Mouse (Mus musculus) bone marrow macrophage, adult 2 months (primary cell): Measurements from ENCODE around the gene Anks1b. TPM values are rescaled to one million over a fixed set of nuclear protein-coding genes. Genes with fewer than 3 reads are reported as not detected.

Source experiments
- H3K27ac ChIP-seq: 2 replicates; pipeline ENCODE4 v1.5.1; 2012; ENCODE audit warnings: low read depth, low read length; ENCODE audit not compliant: insufficient read depth
- H3K4me1 ChIP-seq: 2 replicates; pipeline ENCODE4 v1.6.1; 2012; ENCODE audit warnings: low read length; ENCODE audit not compliant: control insufficient read depth, insufficient read depth
- H3K4me3 ChIP-seq: 2 replicates; pipeline ENCODE4 v1.5.1; 2012; ENCODE audit warnings: mild to moderate bottlenecking, low read length, moderate library complexity; ENCODE audit not compliant: insufficient read depth
- CTCF ChIP-seq: IDR thresholded peaks from 2 replicates; pipeline ENCODE4 v1.5.1; 2012; ENCODE audit warnings: low read depth, mild to moderate bottlenecking, low read length, moderate library complexity
- POLR2A ChIP-seq: IDR thresholded peaks from 2 replicates; pipeline ENCODE4 v1.6.1; 2012; ENCODE audit warnings: mild to moderate bottlenecking, low read depth, low read length, borderline replicate concordance
- polyA plus RNA-seq: library from polyadenylated mRNA; stranded (reverse); fragments of >200 nt; gene quantifications from 2 replicates; pipeline ENCODE4 v1.2.4, GENCODE M21; 2012; ENCODE audit not compliant: missing spikeins, insufficient read depth, insufficient read length

The Anks1b gene
- polyA plus RNA-seq, 1 experiment = not detected

- Histone ChIP-seq H3K27ac (no peak overlapping the region), H3K4me3 (no peak overlapping the region), H3K4me1 (no peaks in the 10 kb centered on the region)
- no peak for TF ChIP-seq CTCF
These were observed 898.3 kb downstream of the Anks1b start for GRCm38 (mm10) chr10:90771471-90772226.

- no peak overlapping the region for H3K27ac ChIP-seq
- H3K4me3 ChIP-seq = no peak overlapping the region
- TF ChIP-seq POLR2A = no peak
- no peak for TF ChIP-seq CTCF
- no peaks in the 10 kb centered on the region for H3K4me1 ChIP-seq
These were observed 906.5 kb downstream of the Anks1b start for GRCm38 (mm10) chr10:90779561-90780400.

- no peak overlapping the region for H3K4me3 ChIP-seq
- H3K27ac ChIP-seq = no peak overlapping the region
- TF ChIP-seq CTCF (no peak), POLR2A (no peak)
- no peaks in the 10 kb centered on the region for H3K4me1 ChIP-seq
These were observed 911.8 kb downstream of the Anks1b start for GRCm38 (mm10) chr10:90784981-90785650.

- H3K27ac ChIP-seq = no peak overlapping the region
These were observed 912.4 kb downstream of the Anks1b start for GRCm38 (mm10) chr10:90785680-90786079.

GRCm38 (mm10) chr10:90803112-90803511, 929.8 kb downstream of the Anks1b start:
- Histone ChIP-seq H3K4me1 (no peaks in the 10 kb centered on the region), H3K4me3 (no peak overlapping the region), H3K27ac (no peak overlapping the region)
- TF ChIP-seq CTCF (no peak), POLR2A (no peak)

More at GRCm38 (mm10) chr10:90785680-90786079, 912.4 kb downstream of the Anks1b start:
- Histone ChIP-seq H3K4me3 (no peak overlapping the region), H3K4me1 (no peaks in the 10 kb centered on the region)
- TF ChIP-seq CTCF (no peak), POLR2A (no peak)

- TF ChIP-seq CTCF = no peak
- no peak for TF ChIP-seq POLR2A
- H3K4me3 ChIP-seq = no peak overlapping the region
- no peak overlapping the region for H3K27ac ChIP-seq
- H3K4me1 ChIP-seq = no peaks in the 10 kb centered on the region
These were observed 931.3 kb downstream of the Anks1b start for GRCm38 (mm10) chr10:90804602-90805095.

- Histone ChIP-seq H3K27ac (no peak overlapping the region), H3K4me3 (no peak overlapping the region), H3K4me1 (no peaks in the 10 kb centered on the region)
- TF ChIP-seq CTCF (no peak), POLR2A (no peak)
These were observed 935.5 kb downstream of the Anks1b start for GRCm38 (mm10) chr10:90808616-90809310.

GRCm38 (mm10) chr10:90809911-90810590, 936.7 kb downstream of the Anks1b start:
- Histone ChIP-seq H3K27ac (no peak overlapping the region), H3K4me1 (no peaks in the 10 kb centered on the region), H3K4me3 (no peak overlapping the region)
- no peak for TF ChIP-seq POLR2A

- no peak overlapping the region for H3K27ac ChIP-seq
- no peak overlapping the region for H3K4me3 ChIP-seq
- no peak for TF ChIP-seq CTCF
- no peak for TF ChIP-seq POLR2A
- H3K4me1 ChIP-seq = no peaks in the 10 kb centered on the region
These were observed 938.1 kb downstream of the Anks1b start for GRCm38 (mm10) chr10:90811446-90811845.
